ENCODE assay signal across 24 mouse cellular contexts in the genomic region with DNA sequence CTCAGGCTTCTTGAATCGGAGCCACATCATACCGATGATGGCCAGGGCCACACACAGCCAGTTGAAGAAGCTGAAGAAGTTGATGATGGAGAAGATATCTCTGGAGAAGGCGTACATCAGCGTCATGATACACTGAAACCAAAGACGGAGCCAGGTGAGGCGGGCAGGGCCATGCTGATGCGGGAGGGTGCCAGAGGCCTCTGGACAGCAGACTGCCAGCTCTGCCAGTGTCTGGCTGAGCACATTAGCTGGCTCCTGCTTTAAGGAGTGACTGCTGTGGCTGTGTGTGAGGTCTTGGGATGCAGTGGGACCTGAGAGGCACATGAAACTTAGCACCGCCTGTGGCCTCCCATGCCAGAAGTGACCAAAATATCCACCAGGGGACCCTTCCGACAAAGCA. TPM values are rescaled to one million over a fixed set of nuclear protein-coding genes. Genes with fewer than 3 reads are reported as not detected.
A peak's percentile ranks its signal among the peaks of the same experiment; 100 is the strongest.
DNase-seq lines count a peak whose midpoint lies in the region; ATAC-seq and TF ChIP-seq lines count a peak whose summit lies in the region.
"Had no signal": no experiment of that assay in that cellular context is flagged by ENCODE, and none has a peak within 500 bp of the region (broad histone marks: within the 10 kb centered on the region; RNA-seq: fewer than 3 reads in every experiment).

No protein-coding gene starts in this region.

- intact Hi-C loops in gastrocnemius, adult 2 months (cut with DNase I) = no loop called here
- intact Hi-C loops in left cerebral cortex, postnatal 4 days (cut with DNase I) = no loop called here
- intact Hi-C loops in left cerebral cortex, postnatal 36 days (cut with DNase I) = no loop called here

- ATAC-seq in hindbrain, postnatal 0 days = no peak
- ATAC-seq in hindbrain, embryonic 14.5 days (ENCODE audit: low FRiP score) = no peak
- ATAC-seq in intestine, embryonic 16.5 days = no peak
- ATAC-seq: activated CD4-positive, CD25-positive, alpha-beta regulatory T cell, adult 4 months; forebrain, embryonic 13.5 days; forebrain, embryonic 15.5 days; Patski had no signal

- DNase-seq in gastrocnemius, adult 2 months = peak; percentile 72
- no peak for DNase-seq in gastrocnemius, postnatal 10 days
- no peak for DNase-seq in hindbrain, postnatal 0 days (ENCODE audit: low spot score)
- no peak for DNase-seq in hindbrain, embryonic 14.5 days (ENCODE audit: low spot score)
- peak; percentile 48 for DNase-seq in left cerebral cortex, postnatal 4 days
- DNase-seq in left cerebral cortex, postnatal 36 days (ENCODE audit: low spot score in 2 of 2) = no peak
- DNase-seq: adrenal gland, adult 8-10 months; adrenal gland, postnatal 14 days; adrenal gland, postnatal 36 days; cerebellum, adult 11-12 months; cerebellum, adult 2 months; cerebellum, postnatal 25 days had no signal

- 0 out of 2 replicates have a peak overlapping the region, but pooled peaks have one; percentile 13 for H3K27ac ChIP-seq in gastrocnemius, adult 2 months
- H3K27ac ChIP-seq in hindbrain, postnatal 0 days = peak overlapping the region; percentile 60; the same call in 1 of the 2 replicates
- H3K27ac ChIP-seq in hindbrain, embryonic 14.5 days = no peak overlapping the region
- no peak overlapping the region for H3K27ac ChIP-seq in intestine, embryonic 16.5 days (ENCODE audit: low read length)
- H3K27ac ChIP-seq: embryonic facial prominence, embryonic 10.5 days; embryonic facial prominence, embryonic 12.5 days; forebrain, embryonic 13.5 days; forebrain, embryonic 15.5 days had no signal

- H3K4me1 ChIP-seq in hindbrain, postnatal 0 days (ENCODE audit: insufficient read depth, low read length) = peaks cover 3% of the 10 kb centered on the region; the same call in 1 of the 2 replicates
- no peaks in the 10 kb centered on the region for H3K4me1 ChIP-seq in hindbrain, embryonic 14.5 days (replicated peaks; ENCODE audit: control insufficient read depth, insufficient read depth, low read length)
- no peaks in the 10 kb centered on the region for H3K4me1 ChIP-seq in intestine, embryonic 16.5 days (ENCODE audit: control insufficient read depth, insufficient read depth, low read length)
- H3K4me1 ChIP-seq: embryonic facial prominence, embryonic 10.5 days; embryonic facial prominence, embryonic 12.5 days; forebrain, embryonic 13.5 days had no signal

- no peak overlapping the region for H3K4me3 ChIP-seq in gastrocnemius, adult 2 months
- no peak overlapping the region for H3K4me3 ChIP-seq in hindbrain, postnatal 0 days (ENCODE audit: low read length)
- no peak overlapping the region for H3K4me3 ChIP-seq in hindbrain, embryonic 14.5 days (replicated peaks; ENCODE audit: low read length)
- H3K4me3 ChIP-seq in intestine, embryonic 16.5 days (ENCODE audit: low read length) = no peak overlapping the region
- H3K4me3 ChIP-seq: embryonic facial prominence, embryonic 10.5 days; embryonic facial prominence, embryonic 12.5 days; forebrain, embryonic 13.5 days; forebrain, embryonic 15.5 days had no signal

- H3K4me2 ChIP-seq in hindbrain, postnatal 0 days (ENCODE audit: low read depth, low read length) = no peak overlapping the region
- no peak overlapping the region for H3K4me2 ChIP-seq in hindbrain, embryonic 14.5 days (replicated peaks)
- no peak overlapping the region for H3K4me2 ChIP-seq in intestine, embryonic 16.5 days (ENCODE audit: low read depth, low read length)
- H3K4me2 ChIP-seq: embryonic facial prominence, embryonic 12.5 days; forebrain, embryonic 13.5 days; forebrain, embryonic 15.5 days had no signal

- H3K9ac ChIP-seq in hindbrain, postnatal 0 days (replicated peaks; ENCODE audit: low read length) = no peak overlapping the region
- no peak overlapping the region for H3K9ac ChIP-seq in hindbrain, embryonic 14.5 days
- no peak overlapping the region for H3K9ac ChIP-seq in intestine, embryonic 16.5 days (ENCODE audit: low read depth, low read length)
- H3K9ac ChIP-seq: embryonic facial prominence, embryonic 12.5 days; forebrain, embryonic 13.5 days; forebrain, embryonic 15.5 days had no signal

- peaks cover 75% of the 10 kb centered on the region for H3K36me3 ChIP-seq in hindbrain, postnatal 0 days (ENCODE audit: insufficient read depth, low read length)
- H3K36me3 ChIP-seq in hindbrain, embryonic 14.5 days (replicated peaks; ENCODE audit: control insufficient read depth, insufficient read depth) = peaks cover 46% of the 10 kb centered on the region
- peaks cover 13% of the 10 kb centered on the region for H3K36me3 ChIP-seq in intestine, embryonic 16.5 days (ENCODE audit: control insufficient read depth, insufficient read depth, low read length)

- no peaks in the 10 kb centered on the region for H3K27me3 ChIP-seq in hindbrain, postnatal 0 days (ENCODE audit: insufficient read depth, low read length)
- H3K27me3 ChIP-seq in hindbrain, embryonic 14.5 days (ENCODE audit: control insufficient read depth, insufficient read depth, low read length) = no peaks in the 10 kb centered on the region
- no peaks in the 10 kb centered on the region for H3K27me3 ChIP-seq in intestine, embryonic 16.5 days (replicated peaks; ENCODE audit: control insufficient read depth, insufficient read depth, low read length)
- H3K27me3 ChIP-seq: embryonic facial prominence, embryonic 12.5 days; forebrain, embryonic 13.5 days; forebrain, embryonic 15.5 days; Patski had no signal

- no peaks in the 10 kb centered on the region for H3K9me3 ChIP-seq in hindbrain, postnatal 0 days (ENCODE audit: low read length)
- H3K9me3 ChIP-seq in hindbrain, embryonic 14.5 days (ENCODE audit: control insufficient read depth, low read length) = no peaks in the 10 kb centered on the region
- no peaks in the 10 kb centered on the region for H3K9me3 ChIP-seq in intestine, embryonic 16.5 days (ENCODE audit: control insufficient read depth, low read length)
- H3K9me3 ChIP-seq: embryonic facial prominence, embryonic 10.5 days; embryonic facial prominence, embryonic 12.5 days; forebrain, embryonic 13.5 days; forebrain, embryonic 15.5 days; G1E had no signal

- 87% methylated on average over 9 of the region's 9 CpGs for WGBS in hindbrain, postnatal 0 days
- WGBS in hindbrain, embryonic 14.5 days = 93% methylated on average over 9 of the region's 9 CpGs
- 94% methylated on average over 9 of the region's 9 CpGs for WGBS in intestine, embryonic 16.5 days

- TF ChIP-seq CTCF in gastrocnemius, adult 2 months (IDR thresholded peaks at IDR 0.05) = no peak
- TF ChIP-seq CTCF in hindbrain, postnatal 0 days (IDR thresholded peaks at IDR 0.05; ENCODE audit: low read depth) = no peak; the same call in 1 of the 2 replicates

RNA-seq across cellular contexts. Expression of gene Slc7a5, which starts 22.5 kb away (rescaled TPM):
- total RNA-seq in gastrocnemius, adult 2 months (2021) = 1 to 10 TPM; 1.0 to 1.3 TPM
- total RNA-seq in gastrocnemius, postnatal 10 days (2021) = 10 to 100 TPM in 1 of 2 experiments, 1 to 10 TPM in 1; 8.1 to 10.7 TPM
- total RNA-seq in hindbrain, postnatal 0 days (2014; rRNA removed) = 148 and 163 TPM in 2 replicates
- polyA plus RNA-seq in hindbrain, postnatal 0 days (2015; fragmentation: Nextera tagmentation; extraction: Ambion mirVana) = 60.1 and 72.1 TPM in 2 replicates
- 57.3 and 65.0 TPM in 2 replicates for polyA plus RNA-seq in hindbrain, embryonic 14.5 days (2014; fragmentation: Nextera tagmentation; extraction: Ambion mirVana)
- 100 to 1,000 TPM; 150 to 153 TPM for total RNA-seq in left cerebral cortex, postnatal 4 days (2021)
- total RNA-seq in left cerebral cortex, postnatal 36 days (2021) = 10 to 100 TPM; 61.9 to 73.8 TPM
- polyA plus RNA-seq in intestine, embryonic 16.5 days (2015; fragmentation: Nextera tagmentation; extraction: Ambion mirVana) = 11.6 and 12.5 TPM in 2 replicates

RNA-seq across cellular contexts. Expression of gene Klhdc4, which starts 55.6 kb away (rescaled TPM):
- 10 to 100 TPM; 10.1 to 13.7 TPM for total RNA-seq in gastrocnemius, adult 2 months (2021)
- 10 to 100 TPM; 10.7 to 13.3 TPM for total RNA-seq in gastrocnemius, postnatal 10 days (2021)
- total RNA-seq in hindbrain, postnatal 0 days (2014; rRNA removed) = 25.2 and 32.5 TPM in 2 replicates
- 34.5 and 36.3 TPM in 2 replicates for polyA plus RNA-seq in hindbrain, postnatal 0 days (2015; fragmentation: Nextera tagmentation; extraction: Ambion mirVana)
- polyA plus RNA-seq in hindbrain, embryonic 14.5 days (2014; fragmentation: Nextera tagmentation; extraction: Ambion mirVana) = 40.6 and 41.3 TPM in 2 replicates
- total RNA-seq in left cerebral cortex, postnatal 4 days (2021) = 10 to 100 TPM; 39.7 to 45.2 TPM
- total RNA-seq in left cerebral cortex, postnatal 36 days (2021) = 10 to 100 TPM; 29.0 to 34.2 TPM
- 35.5 and 38.8 TPM in 2 replicates for polyA plus RNA-seq in intestine, embryonic 16.5 days (2015; fragmentation: Nextera tagmentation; extraction: Ambion mirVana)

RNA-seq across cellular contexts. Expression of gene Car5a, which starts 59.7 kb away (rescaled TPM):
- total RNA-seq in gastrocnemius, adult 2 months (2021) = not detected
- total RNA-seq in gastrocnemius, postnatal 10 days (2021) = not detected
- total RNA-seq in hindbrain, postnatal 0 days (2014; rRNA removed) = 0.42 TPM in 1 of 2 replicates, not detected in the other
- 0.23 and 0.50 TPM in 2 replicates for polyA plus RNA-seq in hindbrain, postnatal 0 days (2015; fragmentation: Nextera tagmentation; extraction: Ambion mirVana)
- not detected in 2 replicates for polyA plus RNA-seq in hindbrain, embryonic 14.5 days (2014; fragmentation: Nextera tagmentation; extraction: Ambion mirVana)
- total RNA-seq in left cerebral cortex, postnatal 4 days (2021) = under 1 TPM in 1 of 2 experiments, not detected in 1; 0.48 TPM
- not detected for total RNA-seq in left cerebral cortex, postnatal 36 days (2021)
- 0.31 and 0.70 TPM in 2 replicates for polyA plus RNA-seq in intestine, embryonic 16.5 days (2015; fragmentation: Nextera tagmentation; extraction: Ambion mirVana)
- total RNA-seq: adrenal gland, adult 18-20 months; adrenal gland, adult 8-10 months; adrenal gland, postnatal 36 days had no signal
- polyA plus RNA-seq: C2C12; embryonic facial prominence, embryonic 10.5 days; embryonic facial prominence, embryonic 12.5 days; embryonic facial prominence, embryonic 14.5 days; forebrain, embryonic 11.5 days; forebrain, embryonic 13.5 days; Patski had no signal

Comparison
In these comparisons a context has a peak if more than half of its experiments do, and no peak if none do; other contexts are left out.
1. DNase-seq: peak in gastrocnemius, adult 2 months (single experiment) and left cerebral cortex, postnatal 4 days (single experiment); none in gastrocnemius, postnatal 10 days (single experiment), hindbrain, postnatal 0 days (single experiment), hindbrain, embryonic 14.5 days (single experiment) and left cerebral cortex, postnatal 36 days (0 of 2).
2. H3K27ac ChIP-seq: peak in gastrocnemius, adult 2 months (single experiment) and hindbrain, postnatal 0 days (single experiment); none in hindbrain, embryonic 14.5 days (single experiment) and intestine, embryonic 16.5 days (single experiment).
3. RNA of gene Slc7a5, which starts 22.5 kb away (total RNA-seq): 150 to 153 TPM in left cerebral cortex, postnatal 4 days, 148 to 163 TPM in hindbrain, postnatal 0 days and 61.9 to 73.8 TPM in left cerebral cortex, postnatal 36 days; 8.1 to 10.7 TPM in gastrocnemius, postnatal 10 days and 1.0 to 1.3 TPM in gastrocnemius, adult 2 months; every median in the first group is over 4 times any median in the second.